Mouse (Mus musculus) large intestine, adult 2 months (tissue): Measurements from ENCODE around the gene Fcho1. TPM values are rescaled to one million over a fixed set of nuclear protein-coding genes. Genes with fewer than 3 reads are reported as not detected.

Source experiments
- DNase-seq: peaks from one replicate; pipeline ENCODE4 v3.0.0-alpha.2; 2012; ENCODE audit warnings: low read depth, low spot score
- WGBS: fragments of 180-500 bp; shearing (Covaris S2); methylation state at CpG from one replicate; pipeline ENCODE4 v1.1.7; 2018; 5-methylcytosine and 5-hydroxymethylcytosine counted together
- polyA plus RNA-seq: library from polyadenylated mRNA; depleted of rRNA; stranded (reverse); fragments of >200 nt; gene quantifications from 2 replicates; pipeline ENCODE4 v1.2.3, GENCODE M21; 2012; rRNA removed

The Fcho1 gene
- polyA plus RNA-seq, 1 experiment: 16.9 TPM

GRCm38 (mm10) chr8:71668220-71668975 is 57.1 kb downstream of the Fcho1 start:
- 2% methylated on average over 21 of the region's 21 CpGs for WGBS
- no peak for DNase-seq

- WGBS: 64% methylated on average over 5 of the region's 5 CpGs
- no peak for DNase-seq
These were observed 58.3 kb downstream of the Fcho1 start for GRCm38 (mm10) chr8:71667256-71667655.

GRCm38 (mm10) chr8:71666855-71667254 is 58.7 kb downstream of the Fcho1 start:
- no peak for DNase-seq
- WGBS: 70% methylated on average over 1 of the region's 1 CpGs

- 4% methylated on average over 22 of the region's 22 CpGs for WGBS
- DNase-seq: no peak
These were observed 60.0 kb downstream of the Fcho1 start for GRCm38 (mm10) chr8:71665331-71666130.

- WGBS: 13% methylated on average over 36 of the region's 36 CpGs
- DNase-seq: no peak
These were observed 65.0 kb downstream of the Fcho1 start for GRCm38 (mm10) chr8:71660325-71661120.

- DNase-seq: no peak
These were observed 65.8 kb downstream of the Fcho1 start for GRCm38 (mm10) chr8:71659751-71660150.

GRCm38 (mm10) chr8:71658515-71659049 is 66.9 kb downstream of the Fcho1 start:
- 19% methylated on average over 17 of the region's 17 CpGs for WGBS
- no peak for DNase-seq

More at GRCm38 (mm10) chr8:71659751-71660150, 65.8 kb downstream of the Fcho1 start:
- 39% methylated on average over 1 of the region's 1 CpGs for WGBS

Other genes with a start within 250 kb of the Fcho1 start
- gene Ano8, start 239.8 kb downstream of the Fcho1 start, polyA plus RNA-seq: 7.3 and 8.9 TPM in 2 replicates
- 18.5 and 23.7 TPM in 2 replicates for gene Gtpbp3, start 237.6 kb downstream of the Fcho1 start, polyA plus RNA-seq
- 122 and 163 TPM in 2 replicates for gene Plvap, start 214.0 kb downstream of the Fcho1 start, polyA plus RNA-seq
- 0.05 TPM in 1 of 2 replicates, not detected in the other for gene Ccdc194, start 200.0 kb downstream of the Fcho1 start, polyA plus RNA-seq
- 114 and 131 TPM in 2 replicates for gene Bst2, start 188.3 kb downstream of the Fcho1 start, polyA plus RNA-seq
- 144 and 164 TPM in 2 replicates for gene Mvb12a, start 182.8 kb downstream of the Fcho1 start, polyA plus RNA-seq
- 0.71 and 1.0 TPM in 2 replicates for gene Tmem221, start 166.8 kb downstream of the Fcho1 start, polyA plus RNA-seq
- not detected in 2 replicates for gene Nxnl1, start 159.1 kb downstream of the Fcho1 start, polyA plus RNA-seq
- gene Slc27a1, start 156.8 kb downstream of the Fcho1 start, polyA plus RNA-seq: 19.4 and 25.6 TPM in 2 replicates
- gene Pgls, start 133.5 kb downstream of the Fcho1 start, polyA plus RNA-seq: 109 and 111 TPM in 2 replicates
- gene Fam129c, start 128.1 kb downstream of the Fcho1 start, polyA plus RNA-seq: 3.3 and 4.1 TPM in 2 replicates
- gene Colgalt1, start 114.7 kb downstream of the Fcho1 start, polyA plus RNA-seq: 45.0 and 68.0 TPM in 2 replicates
- 1.0 and 1.3 TPM in 2 replicates for gene Unc13a, start 54.0 kb downstream of the Fcho1 start, polyA plus RNA-seq
- gene Jak3, start 49.4 kb downstream of the Fcho1 start, polyA plus RNA-seq: 15.0 and 15.3 TPM in 2 replicates
- 12.1 and 17.2 TPM in 2 replicates for gene Insl3, start 36.5 kb downstream of the Fcho1 start, polyA plus RNA-seq
- 69.3 and 160 TPM in 2 replicates for gene B3gnt3, start 23.9 kb downstream of the Fcho1 start, polyA plus RNA-seq
- gene Zfp709, start 156.3 kb upstream of the Fcho1 start, polyA plus RNA-seq: 0.38 and 0.41 TPM in 2 replicates
- gene Zfp882, start 182.9 kb upstream of the Fcho1 start, polyA plus RNA-seq: 0.17 and 0.33 TPM in 2 replicates
- 3.0 and 4.6 TPM in 2 replicates for gene Zfp617, start 182.9 kb upstream of the Fcho1 start, polyA plus RNA-seq
- 4.1 and 5.3 TPM in 2 replicates for gene Zfp961, start 225.3 kb upstream of the Fcho1 start, polyA plus RNA-seq